Mouse (Mus musculus) heart, postnatal 0 days (tissue): ENCODE results near the gene Setd5. TPM values are rescaled to one million over a fixed set of nuclear protein-coding genes. Genes with fewer than 3 reads are reported as not detected.

Experiments
- ATAC-seq: fragments of 200-750 bp; cut with Nextera tagmentation; 2 replicates; pipeline ENCODE4 v1.8.0; 2017; ENCODE audit warnings: low read depth, moderate number of reproducible peaks, moderate library complexity; ENCODE audit not compliant: insufficient read depth
- DNase-seq: peaks from one replicate; pipeline ENCODE4 v3.0.0-alpha.2; 2016; ENCODE audit warnings: low spot score
- H3K27ac ChIP-seq: fragments of 300-500 bp; sonication (generic); 2 replicates; pipeline ENCODE4 v1.5.1; 2014; ENCODE audit warnings: low read depth, mild to moderate bottlenecking
- H3K27me3 ChIP-seq: fragments of 300-500 bp; sonication (generic); 2 replicates; pipeline ENCODE4 v1.6.1; 2014; ENCODE audit warnings: low read length, mixed read lengths; ENCODE audit not compliant: control insufficient read depth, insufficient read depth
- H3K36me3 ChIP-seq: fragments of 300-500 bp; sonication (generic); replicated peaks from 2 replicates; pipeline ENCODE4 v1.6.1; 2014; ENCODE audit warnings: low read length, mixed read lengths; ENCODE audit not compliant: control insufficient read depth, insufficient read depth
- H3K4me1 ChIP-seq: fragments of 300-500 bp; sonication (generic); 2 replicates; pipeline ENCODE4 v1.6.1; 2014; ENCODE audit warnings: antibody characterized with exemption; ENCODE audit not compliant: control insufficient read depth, insufficient read depth
- H3K4me2 ChIP-seq: fragments of 300-500 bp; sonication (generic); 2 replicates; pipeline ENCODE4 v1.6.1; 2014; ENCODE audit warnings: low read depth, mild to moderate bottlenecking, low read length, moderate library complexity
- H3K4me3 ChIP-seq: fragments of 300-500 bp; sonication (generic); 2 replicates; pipeline ENCODE4 v1.5.1; 2014; ENCODE audit warnings: low read depth, low read length
- H3K9ac ChIP-seq: fragments of 300-500 bp; sonication (generic); replicated peaks from 2 replicates; pipeline ENCODE4 v1.6.1; 2014; ENCODE audit warnings: low read depth, low read length, mixed read lengths
- H3K9me3 ChIP-seq: fragments of 300-500 bp; sonication (generic); replicated peaks from 2 replicates; pipeline ENCODE4 v1.6.1; 2016; ENCODE audit warnings: low read length; ENCODE audit not compliant: control insufficient read depth
- CTCF ChIP-seq: IDR thresholded peaks from 2 replicates; pipeline ENCODE4 v1.5.1; 2016; ENCODE audit warnings: antibody characterized with exemption, control low read depth, low read depth
- EP300 ChIP-seq: IDR thresholded peaks from 2 replicates; pipeline ENCODE4 v1.6.1; 2016; ENCODE audit warnings: antibody characterized with exemption, low read depth
- WGBS: fragments of 180-500 bp; shearing (Covaris S2); extraction: QIAGEN DNeasy Blood & Tissue Kit; methylation state at CpG from one replicate; pipeline ENCODE4 v1.1.7; 2014; 5-methylcytosine and 5-hydroxymethylcytosine counted together
- polyA plus RNA-seq: library from polyadenylated mRNA; unstranded; fragments of >200 nt; fragmentation: Nextera tagmentation; extraction: Ambion mirVana; gene quantifications from 2 replicates; pipeline ENCODE4 v1.2.1, GENCODE M21; 2015
- total RNA-seq: library from RNA; depleted of rRNA; stranded (reverse); fragments of >200 nt; gene quantifications from 2 replicates; pipeline ENCODE4 v1.2.3, GENCODE M21; 2014; ENCODE audit warnings: low replicate concordance

Gene Setd5
- total and polyA plus RNA-seq, 2 experiments from 2014 or later, result 28.1 to 55.0 TPM

DNA sequence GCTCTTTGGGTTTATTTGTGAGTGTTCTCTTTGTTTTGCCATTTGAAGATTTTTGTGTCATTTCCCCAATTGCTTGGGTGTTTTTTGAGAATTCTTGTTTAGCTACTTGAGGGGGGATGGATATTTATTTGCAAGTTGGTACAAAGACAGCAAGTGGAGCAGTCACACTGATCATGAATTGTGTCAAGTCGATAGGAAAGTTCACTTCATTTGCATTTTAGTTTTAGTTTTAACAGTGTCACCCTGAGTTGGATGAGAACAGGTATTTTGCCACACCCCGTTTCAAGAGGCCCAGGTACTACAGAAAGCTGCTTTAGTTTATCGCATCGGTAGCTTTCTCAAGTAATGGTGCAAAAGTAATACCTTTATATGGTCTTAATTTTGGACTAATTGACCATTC, 25.4 kb downstream of the Setd5 start:
- Histone ChIP-seq H3K4me1 (peaks cover 17% of the 10 kb centered on the region), H3K27ac (no peak overlapping the region), H3K36me3 (no peaks in the 10 kb centered on the region; the same call in 1 of the 2 replicates), H3K4me2 (no peak overlapping the region), H3K9ac (no peak overlapping the region), H3K27me3 (no peaks in the 10 kb centered on the region), H3K9me3 (no peaks in the 10 kb centered on the region), H3K4me3 (no peak overlapping the region)
- TF ChIP-seq EP300, result no peak
- no peak for TF ChIP-seq CTCF
- DNase-seq, result no peak
- ATAC-seq, result no peak
- WGBS, result 85% methylated on average over 4 of the region's 4 CpGs

DNA sequence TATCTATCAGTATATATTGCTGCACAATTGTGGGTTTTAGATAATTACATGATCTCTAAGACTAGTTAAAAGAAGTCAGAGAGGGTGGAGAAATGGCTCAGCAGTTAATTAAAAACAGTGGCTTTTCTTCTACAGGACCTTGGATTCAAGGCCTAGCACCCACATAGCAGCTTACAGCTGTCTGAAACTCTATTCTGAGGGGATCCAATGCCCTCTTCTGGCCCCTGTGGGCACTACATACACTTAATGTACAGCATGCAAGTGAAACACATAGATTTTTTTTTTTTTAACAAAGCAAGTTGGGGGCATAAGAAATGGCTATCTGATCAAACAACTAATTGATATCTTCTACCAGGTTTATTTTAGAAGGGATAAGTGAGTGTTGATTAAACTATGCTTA, 26.6 kb downstream of the Setd5 start:
- Histone ChIP-seq H3K4me3 (no peak overlapping the region), H3K4me2 (no peak overlapping the region), H3K4me1 (peaks cover 17% of the 10 kb centered on the region), H3K36me3 (peaks cover 3% of the 10 kb centered on the region; the same call in 1 of the 2 replicates), H3K9me3 (no peaks in the 10 kb centered on the region), H3K27ac (no peak overlapping the region), H3K9ac (no peak overlapping the region), H3K27me3 (no peaks in the 10 kb centered on the region)
- DNase-seq (peak; percentile 19), ATAC-seq (peak; percentile 62; the same call in 1 of the 2 replicates)
- TF ChIP-seq CTCF, result peak; percentile 56
- no peak for TF ChIP-seq EP300

DNA sequence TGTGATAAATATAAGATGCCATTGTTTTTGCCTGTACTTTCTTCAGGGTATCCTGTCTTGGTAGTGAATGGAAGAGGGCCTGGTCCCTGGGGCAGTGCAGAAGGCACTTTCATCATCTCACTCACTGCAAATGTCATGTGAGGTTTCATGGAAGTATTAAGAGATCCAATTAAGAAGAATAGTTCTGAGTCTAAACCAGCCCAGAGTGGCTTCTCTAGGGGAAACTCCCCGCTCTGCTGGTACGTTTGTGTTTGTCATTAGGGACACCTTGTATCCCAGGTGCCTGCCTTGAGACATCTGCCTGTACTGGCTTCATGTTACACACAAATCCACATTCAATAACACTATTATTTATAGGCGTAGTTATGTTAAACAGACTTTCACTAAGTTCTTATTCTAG, 32.2 kb downstream of the Setd5 start:
- ATAC-seq, result no peak

DNA sequence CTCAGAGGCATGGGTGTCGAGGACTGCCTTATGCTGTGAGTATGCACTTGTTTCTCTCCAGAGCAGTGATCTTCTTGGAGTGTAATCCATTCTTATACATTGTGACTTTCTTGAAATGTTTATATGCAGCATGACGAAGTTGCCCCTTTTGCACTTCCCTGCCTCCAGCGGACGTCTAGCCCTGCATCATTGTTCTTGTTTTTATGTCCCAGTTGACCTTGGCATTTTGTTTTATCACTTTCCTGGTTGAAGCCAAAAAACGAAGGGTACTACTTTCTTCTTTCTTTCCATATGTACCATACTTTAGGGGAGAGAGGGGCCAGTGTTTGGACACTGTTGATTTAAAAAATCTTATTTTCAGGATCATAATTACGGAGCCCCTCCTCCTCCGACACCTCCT, 32.8 kb downstream of the Setd5 start:
- H3K4me2 ChIP-seq, result no peak overlapping the region
- no peaks in the 10 kb centered on the region for H3K4me1 ChIP-seq
- TF ChIP-seq EP300, result no peak
- no peak for TF ChIP-seq CTCF
- H3K9me3 ChIP-seq, result no peaks in the 10 kb centered on the region
- no peak overlapping the region for H3K9ac ChIP-seq
- peaks cover 50% of the 10 kb centered on the region for H3K36me3 ChIP-seq
- no peak overlapping the region for H3K4me3 ChIP-seq
- ATAC-seq, result no peak
- H3K27ac ChIP-seq, result no peak overlapping the region
- DNase-seq, result no peak
- no peaks in the 10 kb centered on the region for H3K27me3 ChIP-seq
- 74% methylated on average over 7 of the region's 7 CpGs for WGBS

More for the DNA sequence above, 32.2 kb downstream of the Setd5 start:
- Histone ChIP-seq H3K9ac (no peak overlapping the region), H3K4me3 (no peak overlapping the region), H3K36me3 (peaks cover 44% of the 10 kb centered on the region), H3K27ac (no peak overlapping the region), H3K4me1 (no peaks in the 10 kb centered on the region), H3K27me3 (no peaks in the 10 kb centered on the region), H3K9me3 (no peaks in the 10 kb centered on the region), H3K4me2 (no peak overlapping the region)
- DNase-seq, result no peak
- TF ChIP-seq CTCF, result no peak
- no peak for TF ChIP-seq EP300
- 87% methylated on average over 3 of the region's 3 CpGs for WGBS

DNA sequence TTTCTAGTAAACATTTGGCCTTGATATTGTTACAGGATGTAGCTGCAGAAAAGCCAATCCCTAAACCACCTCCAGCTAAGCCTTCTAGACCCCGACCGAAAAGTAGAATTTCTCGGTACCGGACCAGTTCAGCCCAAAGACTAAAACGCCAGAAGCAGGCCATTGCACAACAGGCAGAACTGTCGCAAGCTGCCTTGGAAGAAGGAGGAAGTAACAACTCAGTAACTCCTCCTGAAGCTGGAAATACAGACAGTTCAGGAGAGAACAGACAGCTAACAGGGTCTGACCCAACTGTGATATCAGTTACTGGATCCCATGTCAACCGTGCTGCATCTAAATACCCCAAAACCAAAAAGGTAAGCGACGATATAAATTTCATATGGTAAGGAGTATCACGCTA, 43.6 kb downstream of the Setd5 start:
- ATAC-seq (no peak), DNase-seq (no peak)
- Histone ChIP-seq H3K4me3 (no peak overlapping the region), H3K9me3 (no peaks in the 10 kb centered on the region), H3K4me1 (peaks cover 6% of the 10 kb centered on the region; the same call in 1 of the 2 replicates), H3K27ac (no peak overlapping the region), H3K9ac (no peak overlapping the region), H3K36me3 (peaks cover 85% of the 10 kb centered on the region), H3K27me3 (no peaks in the 10 kb centered on the region), H3K4me2 (no peak overlapping the region)
- TF ChIP-seq EP300, result no peak
- no peak for TF ChIP-seq CTCF
- 90% methylated on average over 10 of the region's 10 CpGs for whole genome bisulfite sequencing

DNA sequence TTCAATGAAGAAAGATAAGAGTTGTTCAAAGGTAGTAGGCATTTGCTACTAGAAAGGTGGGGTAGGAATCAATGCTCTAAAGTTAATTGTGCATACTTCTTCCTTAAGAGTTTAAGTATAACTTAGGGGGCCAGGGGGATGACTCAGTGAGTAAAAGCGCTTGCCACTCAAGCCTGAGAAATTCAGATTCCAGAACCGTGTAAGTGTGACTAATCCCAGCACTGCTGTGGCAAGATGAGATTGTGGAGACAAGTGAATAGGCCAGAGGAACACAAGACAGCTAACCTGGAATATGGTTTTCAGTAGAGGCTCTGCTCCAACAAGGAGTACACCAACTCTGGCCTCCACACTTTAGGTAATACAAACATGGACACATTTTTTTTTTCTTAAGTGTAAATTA, 56.2 kb downstream of the Setd5 start:
- TF ChIP-seq EP300 (no peak), CTCF (no peak)
- no peak for ATAC-seq
- 49% methylated on average over 2 of the region's 2 CpGs for WGBS
- H3K4me2 ChIP-seq, result no peak overlapping the region
- no peaks in the 10 kb centered on the region for H3K27me3 ChIP-seq
- H3K27ac ChIP-seq, result no peak overlapping the region
- no peaks in the 10 kb centered on the region for H3K4me1 ChIP-seq
- DNase-seq, result no peak
- peaks cover 62% of the 10 kb centered on the region for H3K36me3 ChIP-seq
- no peaks in the 10 kb centered on the region for H3K9me3 ChIP-seq
- H3K9ac ChIP-seq, result no peak overlapping the region
- H3K4me3 ChIP-seq, result no peak overlapping the region
